Mouse (Mus musculus): Measurements from ENCODE around the gene AI661453. TPM values are rescaled to one million over a fixed set of nuclear protein-coding genes. Genes with fewer than 3 reads are reported as not detected.

Gene AI661453
- total and polyA plus RNA-seq, 3 experiments, result not detected

- peak overlapping the region; percentile 47 for H3K27ac ChIP-seq (ENCODE audit: insufficient read depth, low read depth)
- H3K36me3 ChIP-seq (replicated peaks in 1 of 2; ENCODE audit: control insufficient read depth in 1 of 2, insufficient read depth in 1 of 2, low read length in 1 of 2), result peaks cover 0 to 2% of the 10 kb centered on the region in 2 experiments
- no peak for DNase-seq (ENCODE audit: extremely low read depth)
- H3K4me3 ChIP-seq (replicated peaks in 1 of 3; ENCODE audit: low read depth in 2 of 3, low read length in 2 of 3, poor library complexity in 1 of 3), result no peak overlapping the region
- H3K4me1 ChIP-seq (ENCODE audit: control insufficient read depth in 1 of 2, insufficient read depth in 2 of 2), result peaks cover 21 to 58% of the 10 kb centered on the region in 2 experiments
- H3K79me2 ChIP-seq (replicated peaks; ENCODE audit: control insufficient read depth, extremely low read depth, insufficient read depth, poor library complexity, severe bottlenecking), result no peaks in the 10 kb centered on the region
- H3K9me3 ChIP-seq (replicated peaks; ENCODE audit: low read length), result no peaks in the 10 kb centered on the region
- peak overlapping the region; percentile 53 for H3K4me2 ChIP-seq (ENCODE audit: insufficient read depth, low read depth, poor library complexity, severe bottlenecking)
- in situ Hi-C loops (cut with MboI; ENCODE audit: low pct_ligation_motif_present, low pct_unique_long_range_greater_than_20kb, low sequenced_read_pairs) (no loop called here), dilution Hi-C loops (cut with MboI; ENCODE audit: extremely low pct_ligation_motif_present, extremely low pct_unique_long_range_greater_than_20kb, low sequenced_read_pairs) (no loop called here)
- H3K9ac ChIP-seq (ENCODE audit: insufficient read depth, low read depth), result no peak overlapping the region
- H3K27me3 ChIP-seq (replicated peaks), result no peaks in the 10 kb centered on the region
- TF ChIP-seq NRF1 (IDR thresholded peaks at IDR 0.05; ENCODE audit: low read depth, low read length) (no peak), JUN (IDR thresholded peaks at IDR 0.05; ENCODE audit: insufficient read depth, low read depth, low read length) (peak; percentile 15; the same call in 1 of the 2 replicates), TCF12 (IDR thresholded peaks at IDR 0.05; ENCODE audit: low read depth, low read length) (peak; percentile 40; the same call in 1 of the 2 replicates), RAD21 (IDR thresholded peaks at IDR 0.05; ENCODE audit: low read depth, low read length) (no peak), EP300 (IDR thresholded peaks at IDR 0.05; ENCODE audit: low read length) (peak; percentile 33), BHLHE40 (IDR thresholded peaks at IDR 0.05; ENCODE audit: low read depth, low read length) (no peak)
Measured at GRCm38 (mm10) chr17:47449432-47449831, 13.0 kb downstream of the AI661453 start.

GRCm38 (mm10) chr17:47450239-47450638, 13.8 kb downstream of the AI661453 start:
- dilution Hi-C loops (cut with MboI; ENCODE audit: extremely low pct_ligation_motif_present, extremely low pct_unique_long_range_greater_than_20kb, low sequenced_read_pairs) (no loop called here), in situ Hi-C loops (cut with MboI; ENCODE audit: low pct_ligation_motif_present, low pct_unique_long_range_greater_than_20kb, low sequenced_read_pairs) (no loop called here)
- no peak for DNase-seq (ENCODE audit: extremely low read depth)
- H3K4me1 ChIP-seq (ENCODE audit: control insufficient read depth in 1 of 2, insufficient read depth in 2 of 2), result peaks cover 26 to 59% of the 10 kb centered on the region in 2 experiments
- H3K9me3 ChIP-seq (replicated peaks; ENCODE audit: low read length), result no peaks in the 10 kb centered on the region
- H3K4me3 ChIP-seq (replicated peaks in 1 of 3; ENCODE audit: low read depth in 2 of 3, low read length in 2 of 3, poor library complexity in 1 of 3), result no peak overlapping the region
- H3K27ac ChIP-seq (ENCODE audit: insufficient read depth, low read depth), result no peak overlapping the region
- no peaks in the 10 kb centered on the region for H3K79me2 ChIP-seq (replicated peaks; ENCODE audit: control insufficient read depth, extremely low read depth, insufficient read depth, poor library complexity, severe bottlenecking)
- H3K9ac ChIP-seq (ENCODE audit: insufficient read depth, low read depth), result no peak overlapping the region
- TF ChIP-seq CHD2 (IDR thresholded peaks at IDR 0.05; ENCODE audit: low read length) (peak; percentile 43; the same call in 1 of the 2 replicates), TCF12 (IDR thresholded peaks at IDR 0.05; ENCODE audit: low read depth, low read length) (0 out of 2 replicates have a peak, but pooled peaks have one; percentile 5), USF1 (IDR thresholded peaks at IDR 0.05; ENCODE audit: low read depth, low read length) (no peak)
- no peaks in the 10 kb centered on the region for H3K27me3 ChIP-seq (replicated peaks)
- H3K36me3 ChIP-seq (replicated peaks in 1 of 2; ENCODE audit: control insufficient read depth in 1 of 2, insufficient read depth in 1 of 2, low read length in 1 of 2), result peaks cover 0 to 2% of the 10 kb centered on the region in 2 experiments
- no peak overlapping the region for H3K4me2 ChIP-seq (ENCODE audit: insufficient read depth, low read depth, poor library complexity, severe bottlenecking)

- Histone ChIP-seq H3K4me1 (ENCODE audit: control insufficient read depth in 1 of 2, insufficient read depth in 2 of 2) (peaks cover 27 to 65% of the 10 kb centered on the region in 2 experiments), H3K27ac (ENCODE audit: insufficient read depth, low read depth) (no peak overlapping the region), H3K4me2 (ENCODE audit: insufficient read depth, low read depth, poor library complexity, severe bottlenecking) (no peak overlapping the region), H3K36me3 (replicated peaks in 1 of 2; ENCODE audit: control insufficient read depth in 1 of 2, insufficient read depth in 1 of 2, low read length in 1 of 2) (peaks cover 0 to 2% of the 10 kb centered on the region in 2 experiments), H3K27me3 (replicated peaks) (no peaks in the 10 kb centered on the region), H3K4me3 (replicated peaks in 1 of 3; ENCODE audit: low read depth in 2 of 3, low read length in 2 of 3, poor library complexity in 1 of 3) (no peak overlapping the region), H3K9ac (ENCODE audit: insufficient read depth, low read depth) (no peak overlapping the region), H3K79me2 (replicated peaks; ENCODE audit: control insufficient read depth, extremely low read depth, insufficient read depth, poor library complexity, severe bottlenecking) (no peaks in the 10 kb centered on the region), H3K9me3 (replicated peaks; ENCODE audit: low read length) (no peaks in the 10 kb centered on the region)
- dilution Hi-C loops (cut with MboI; ENCODE audit: extremely low pct_ligation_motif_present, extremely low pct_unique_long_range_greater_than_20kb, low sequenced_read_pairs), result no loop called here
- in situ Hi-C loops (cut with MboI; ENCODE audit: low pct_ligation_motif_present, low pct_unique_long_range_greater_than_20kb, low sequenced_read_pairs), result no loop called here
- TF ChIP-seq ETS1 (conservative IDR thresholded peaks at IDR 0.05; ENCODE audit: low read depth, low read length) (no peak), ZC3H11A (IDR thresholded peaks at IDR 0.05; ENCODE audit: low read depth, low read length) (no peak), SIN3A (IDR thresholded peaks at IDR 0.05; ENCODE audit: low read length) (no peak), CTCF (conservative IDR thresholded peaks at IDR 0.05 in 1 of 2, IDR thresholded peaks at IDR 0.05 in 1 of 2; ENCODE audit: low read depth in 2 of 2, low read length in 2 of 2) (no peak), MYC (IDR thresholded peaks at IDR 0.05; ENCODE audit: low read depth, low read length) (no peak), JUND (conservative IDR thresholded peaks at IDR 0.05; ENCODE audit: low read depth, low read length) (no peak), ELF1 (IDR thresholded peaks at IDR 0.05; ENCODE audit: low read depth, low read length) (no peak)
- no peak for DNase-seq (ENCODE audit: extremely low read depth)
Measured at GRCm38 (mm10) chr17:47450880-47451565, 14.6 kb downstream of the AI661453 start.

Data from CH12.LX (cell line).